Mouse (Mus musculus) intestine, postnatal 0 days (tissue): ENCODE measurements around the gene Scn11a. TPM values are rescaled to one million over a fixed set of nuclear protein-coding genes. Genes with fewer than 3 reads are reported as not detected.

Experiments used
- ATAC-seq: fragments of 200-750 bp; cut with Nextera tagmentation; 2 replicates; pipeline ENCODE4 v1.8.0; 2017; ENCODE audit warnings: mild to moderate bottlenecking, moderate TSS enrichment, moderate library complexity
- H3K27ac ChIP-seq: fragments of 300-500 bp; sonication (generic); 2 replicates; pipeline ENCODE4 v1.5.1; 2014; ENCODE audit warnings: mild to moderate bottlenecking, low read depth, low read length, moderate library complexity
- H3K27me3 ChIP-seq: fragments of 300-500 bp; sonication (generic); replicated peaks from 2 replicates; pipeline ENCODE4 v1.6.1; 2014; ENCODE audit warnings: low read length, mixed read lengths; ENCODE audit not compliant: control insufficient read depth, insufficient read depth
- H3K36me3 ChIP-seq: fragments of 300-500 bp; sonication (generic); 2 replicates; pipeline ENCODE4 v1.6.1; 2014; ENCODE audit warnings: mild to moderate bottlenecking, moderate library complexity; ENCODE audit not compliant: control insufficient read depth, insufficient read depth
- H3K4me1 ChIP-seq: fragments of 300-500 bp; sonication (generic); replicated peaks from 2 replicates; pipeline ENCODE4 v1.6.1; 2014; ENCODE audit warnings: antibody characterized with exemption, low read length, mixed read lengths; ENCODE audit not compliant: control insufficient read depth, insufficient read depth
- H3K4me2 ChIP-seq: fragments of 300-500 bp; sonication (generic); replicated peaks from 2 replicates; pipeline ENCODE4 v1.6.1; 2014; ENCODE audit warnings: low read depth, mild to moderate bottlenecking, moderate library complexity
- H3K4me3 ChIP-seq: fragments of 300-500 bp; sonication (generic); 2 replicates; pipeline ENCODE4 v1.5.1; 2014; ENCODE audit warnings: low read depth, low read length
- H3K9ac ChIP-seq: fragments of 300-500 bp; sonication (generic); 2 replicates; pipeline ENCODE4 v1.6.1; 2014; ENCODE audit warnings: mild to moderate bottlenecking, low read depth, low read length
- H3K9me3 ChIP-seq: fragments of 300-500 bp; sonication (generic); 2 replicates; pipeline ENCODE4 v1.6.1; 2016; ENCODE audit warnings: mixed run types; ENCODE audit not compliant: control insufficient read depth
- CTCF ChIP-seq: sonication (generic); IDR thresholded peaks from 2 replicates; pipeline ENCODE4 v1.5.1; 2016; ENCODE audit warnings: low read depth, mild to moderate bottlenecking, control low read depth, antibody characterized with exemption, moderate library complexity
- WGBS: fragments of 180-500 bp; shearing (Covaris S2); extraction: QIAGEN DNeasy Blood & Tissue Kit; methylation state at CpG from one replicate; pipeline ENCODE4 v1.1.7; 2014; 5-methylcytosine and 5-hydroxymethylcytosine counted together
- polyA plus RNA-seq: library from polyadenylated mRNA; unstranded; fragments of >200 nt; fragmentation: Nextera tagmentation; extraction: Ambion mirVana; gene quantifications from 2 replicates; pipeline ENCODE4 v1.2.1, GENCODE M21; 2015

Scn11a gene
- polyA plus RNA-seq, 1 experiment from 2014 or later: 0.25 TPM

DNA sequence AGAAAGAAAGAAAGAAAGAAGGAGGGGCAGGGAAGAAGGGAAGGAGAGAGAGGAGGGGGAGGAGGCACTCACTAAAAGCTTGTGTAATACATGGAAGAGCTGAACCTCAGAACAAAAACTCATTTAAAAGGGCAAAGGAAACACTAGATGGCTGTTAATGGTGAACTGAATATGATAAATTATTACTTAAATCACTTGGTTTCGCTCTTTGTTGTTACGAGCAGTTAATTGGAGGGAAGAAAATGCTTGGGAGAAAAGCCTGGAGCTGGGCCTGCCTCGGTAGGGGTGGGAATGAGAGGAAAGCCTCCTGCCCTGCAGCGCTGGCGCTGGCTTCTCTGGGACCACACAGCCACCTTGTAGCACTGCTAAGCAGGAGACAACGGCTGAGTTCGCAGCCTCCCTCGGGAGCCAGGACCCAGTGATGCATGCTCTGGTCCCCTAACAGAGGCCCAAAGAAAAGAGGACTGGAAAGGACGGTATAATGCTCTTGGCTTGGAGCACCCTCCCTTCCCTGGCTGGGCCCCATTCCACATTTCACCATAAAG lies 10.4 kb upstream of the Scn11a start:
- Histone ChIP-seq H3K4me2 (no peak overlapping the region), H3K9me3 (no peaks in the 10 kb centered on the region), H3K27ac (no peak overlapping the region), H3K27me3 (no peaks in the 10 kb centered on the region), H3K4me3 (no peak overlapping the region), H3K9ac (no peak overlapping the region), H3K4me1 (no peaks in the 10 kb centered on the region), H3K36me3 (no peaks in the 10 kb centered on the region)
- WGBS: 58% methylated on average over 9 of the region's 9 CpGs
- no peak for TF ChIP-seq CTCF
- ATAC-seq: no peak

DNA sequence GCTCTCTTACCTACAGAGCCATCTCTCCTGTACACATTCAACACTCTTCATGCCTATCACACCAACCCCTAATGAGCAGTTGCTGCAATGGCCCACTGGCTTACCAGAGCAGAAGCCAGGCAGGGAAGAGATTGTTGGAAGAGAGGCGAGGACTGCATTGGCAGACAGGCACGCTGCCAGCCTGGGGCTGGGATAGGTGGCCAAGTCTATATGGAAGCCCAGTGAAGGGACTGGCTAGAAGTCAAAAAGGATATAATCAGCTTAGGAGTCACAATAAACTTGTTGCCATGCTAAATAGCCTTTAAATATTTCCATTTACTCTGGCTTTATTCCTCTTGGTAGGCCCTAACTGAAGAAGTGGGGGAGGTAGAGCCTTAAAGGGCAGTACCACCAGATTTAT lies 5.7 kb upstream of the Scn11a start:
- ATAC-seq: no peak
- Histone ChIP-seq H3K36me3 (no peaks in the 10 kb centered on the region), H3K9me3 (no peaks in the 10 kb centered on the region), H3K4me3 (no peak overlapping the region), H3K27ac (no peak overlapping the region), H3K27me3 (no peaks in the 10 kb centered on the region), H3K4me1 (no peaks in the 10 kb centered on the region), H3K4me2 (no peak overlapping the region), H3K9ac (no peak overlapping the region)
- TF ChIP-seq CTCF: no peak
- WGBS: 75% methylated on average over 2 of the region's 2 CpGs

DNA sequence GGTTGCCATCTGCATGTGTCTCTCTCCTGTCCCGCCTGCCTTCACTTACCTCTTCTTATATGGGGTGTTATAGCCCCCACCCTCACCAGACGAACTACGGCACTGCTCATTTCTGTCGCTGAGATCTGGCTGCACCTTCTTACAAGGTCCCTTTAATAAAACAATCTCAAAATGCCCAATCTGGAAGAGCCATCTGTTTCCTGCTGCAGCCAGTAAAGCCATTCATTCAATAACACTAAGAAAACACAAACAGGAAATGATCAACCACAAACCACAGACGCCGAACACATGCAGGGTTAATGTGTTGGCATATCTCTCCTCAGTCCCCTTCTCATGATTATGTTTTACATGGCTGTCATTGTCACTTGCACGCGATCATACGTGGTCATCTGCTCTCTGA lies 1.5 kb downstream of the Scn11a start:
- ATAC-seq: no peak
- no peak overlapping the region for H3K4me2 ChIP-seq
- no peak overlapping the region for H3K27ac ChIP-seq
- H3K4me3 ChIP-seq: no peak overlapping the region
- no peak for TF ChIP-seq CTCF
- no peaks in the 10 kb centered on the region for H3K4me1 ChIP-seq
- H3K9me3 ChIP-seq: no peaks in the 10 kb centered on the region
- H3K36me3 ChIP-seq: no peaks in the 10 kb centered on the region
- WGBS: 62% methylated on average over 9 of the region's 9 CpGs
- H3K27me3 ChIP-seq: no peaks in the 10 kb centered on the region
- H3K9ac ChIP-seq: no peak overlapping the region

DNA sequence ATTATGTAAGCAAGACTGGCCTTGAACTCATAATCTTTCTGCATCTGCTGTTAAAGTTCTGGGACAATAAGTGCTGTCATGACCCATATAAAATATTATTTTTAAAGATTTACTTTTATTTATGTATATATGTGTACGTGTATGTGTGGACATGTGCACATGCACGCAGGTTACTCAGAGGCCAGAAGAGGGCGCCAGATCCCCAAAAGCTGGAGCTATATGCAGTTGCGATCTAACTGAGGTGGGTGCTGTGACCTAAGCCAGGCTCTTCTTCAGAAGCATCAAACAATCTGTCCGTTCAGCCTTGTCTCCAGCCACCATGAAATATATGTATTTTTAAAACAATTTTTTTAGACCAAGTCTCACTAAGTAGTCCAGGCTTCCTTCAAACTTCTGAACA lies 11.6 kb downstream of the Scn11a start:
- Histone ChIP-seq H3K27me3 (no peaks in the 10 kb centered on the region), H3K4me2 (no peak overlapping the region), H3K9ac (no peak overlapping the region), H3K36me3 (no peaks in the 10 kb centered on the region), H3K9me3 (no peaks in the 10 kb centered on the region), H3K4me3 (no peak overlapping the region), H3K4me1 (no peaks in the 10 kb centered on the region), H3K27ac (no peak overlapping the region)
- peak; percentile 19; the same call in 1 of the 2 replicates for TF ChIP-seq CTCF
- ATAC-seq: no peak
- 93% methylated on average over 5 of the region's 5 CpGs for WGBS

DNA sequence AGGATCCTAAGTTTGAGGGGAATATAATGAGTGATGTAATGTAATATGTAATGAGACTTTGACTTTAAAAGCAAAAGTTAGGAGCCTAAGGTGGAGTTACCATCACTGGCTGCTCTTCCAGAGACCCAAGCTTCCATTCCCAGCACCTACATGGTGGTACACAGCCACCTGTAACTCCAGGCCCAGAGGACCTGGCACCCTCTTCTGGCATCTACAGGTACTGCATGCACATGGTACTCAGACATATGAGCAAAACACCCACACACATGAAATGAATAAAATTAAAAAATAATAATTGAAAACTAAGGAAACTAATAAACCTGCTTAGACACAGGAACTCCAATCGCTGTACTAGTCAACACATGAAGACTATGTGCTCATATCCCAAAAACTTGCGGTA lies 18.8 kb downstream of the Scn11a start:
- Histone ChIP-seq H3K4me3 (no peak overlapping the region), H3K9me3 (no peaks in the 10 kb centered on the region), H3K27me3 (no peaks in the 10 kb centered on the region), H3K4me1 (no peaks in the 10 kb centered on the region), H3K9ac (no peak overlapping the region), H3K4me2 (no peak overlapping the region), H3K36me3 (no peaks in the 10 kb centered on the region), H3K27ac (no peak overlapping the region)
- 76% methylated on average over 2 of the region's 2 CpGs for WGBS
- TF ChIP-seq CTCF: peak; percentile 45
- no peak for ATAC-seq

DNA sequence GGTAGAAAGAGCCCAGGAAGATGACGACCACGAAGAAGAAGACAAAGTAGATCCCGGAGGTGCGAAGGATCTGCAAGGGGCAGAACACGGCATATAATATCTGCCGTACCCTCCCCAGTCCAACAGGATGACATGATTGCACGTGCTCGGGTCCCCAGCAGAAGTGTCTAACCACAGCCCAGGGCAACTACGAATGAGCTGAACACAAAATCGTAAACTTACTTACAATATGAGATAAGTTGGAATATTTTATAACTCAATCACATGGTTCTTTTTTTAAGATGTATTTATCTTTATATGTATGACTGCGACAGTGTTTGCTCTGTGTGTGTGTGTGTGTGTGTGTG lies 20.8 kb downstream of the Scn11a start:
- WGBS: 77% methylated on average over 11 of the region's 11 CpGs
- no peak overlapping the region for H3K4me3 ChIP-seq
- TF ChIP-seq CTCF: no peak

More for the DNA sequence above, 20.8 kb downstream of the Scn11a start:
- no peaks in the 10 kb centered on the region for H3K9me3 ChIP-seq
- no peaks in the 10 kb centered on the region for H3K27me3 ChIP-seq
- H3K9ac ChIP-seq: no peak overlapping the region
- no peaks in the 10 kb centered on the region for H3K4me1 ChIP-seq
- ATAC-seq: no peak
- no peak overlapping the region for H3K27ac ChIP-seq
- H3K36me3 ChIP-seq: no peaks in the 10 kb centered on the region
- H3K4me2 ChIP-seq: no peak overlapping the region
